Mouse (Mus musculus) adrenal gland, postnatal 36 days (tissue): ENCODE data around the gene Lyz2. TPM values are rescaled to one million over a fixed set of nuclear protein-coding genes. Genes with fewer than 3 reads are reported as not detected.
A peak's percentile ranks its signal among the peaks of the same experiment; 100 is the strongest.
"Not testable (repeated sequence)": the region's sequence is repeated elsewhere in the genome, so short reads cannot be mapped to it uniquely, and the experiment has no call there.

Experiments
- DNase-seq, 2 experiments: peaks; one replicate each; pipeline ENCODE4 v3.0.0; 2021; ENCODE audit warnings: mixed read lengths in 1 of 2
- total RNA-seq, 2 experiments: library from RNA; stranded (reverse); gene quantifications; 2 replicates each; pipeline ENCODE4 v1.2.3; 2021

Gene Lyz2
- total RNA-seq, 2 experiments from 2014 or later: 79.4 to 184 TPM

- DNase-seq: no peak
Observed at GRCm38 (mm10) chr10:117284578-117285520, 2.7 kb upstream of the Lyz2 start.

- DNase-seq: no peak
Observed at GRCm38 (mm10) chr10:117283871-117284577, 1.9 kb upstream of the Lyz2 start.

GRCm38 (mm10) chr10:117283196-117283595, 1.1 kb upstream of the Lyz2 start:
- DNase-seq: not testable (repeated sequence)

GRCm38 (mm10) chr10:117282551-117282950, 430 bp upstream of the Lyz2 start:
- DNase-seq: no peak

- DNase-seq: no peak
Observed at GRCm38 (mm10) chr10:117281381-117281920, 670 bp downstream of the Lyz2 start.

GRCm38 (mm10) chr10:117280000-117280399, 2.1 kb downstream of the Lyz2 start:
- DNase-seq: no peak

- DNase-seq: not testable (repeated sequence)
Observed at GRCm38 (mm10) chr10:117278510-117278909, 3.6 kb downstream of the Lyz2 start.

- not testable (repeated sequence) for DNase-seq
Observed at GRCm38 (mm10) chr10:117277779-117278178, 4.3 kb downstream of the Lyz2 start.

- no peak for DNase-seq
Observed at GRCm38 (mm10) chr10:117275681-117276369, 6.3 kb downstream of the Lyz2 start.

- not testable (repeated sequence) for DNase-seq
Observed at GRCm38 (mm10) chr10:117274645-117275044, 7.5 kb downstream of the Lyz2 start.

GRCm38 (mm10) chr10:117272023-117272422, 10.1 kb downstream of the Lyz2 start:
- peak in 1 of 2 experiments; percentile 13 for DNase-seq

GRCm38 (mm10) chr10:117259870-117260269, 22.3 kb downstream of the Lyz2 start:
- no peak for DNase-seq

GRCm38 (mm10) chr10:117238603-117239002, 43.5 kb downstream of the Lyz2 start, which contains the start of gene 9530003J23Rik:
Gene 9530003J23Rik (minus strand): TSS chr10:117238703.
- DNase-seq: no peak

GRCm38 (mm10) chr10:117235866-117236265, 46.3 kb downstream of the Lyz2 start:
- DNase-seq: no peak

- peak in 1 of 2 experiments; percentile 35 for DNase-seq
Observed at GRCm38 (mm10) chr10:117234825-117235224, 47.3 kb downstream of the Lyz2 start.

GRCm38 (mm10) chr10:117229826-117230225, 52.3 kb downstream of the Lyz2 start:
- no peak for DNase-seq

Other genes starting within 250 kb of the Lyz2 start
- not detected for gene Lrrc10, start 237.0 kb downstream of the Lyz2 start, total RNA-seq
- gene Cct2, start 218.5 kb downstream of the Lyz2 start, total RNA-seq: 100 to 1,000 TPM; 254 to 257 TPM
- gene Frs2, start 133.8 kb downstream of the Lyz2 start, total RNA-seq: 10 to 100 TPM; 26.5 to 28.4 TPM
- gene Yeats4, start 57.8 kb downstream of the Lyz2 start, total RNA-seq: 10 to 100 TPM; 38.9 to 42.3 TPM
- not detected for gene 9530003J23Rik, start 43.6 kb downstream of the Lyz2 start, total RNA-seq
- gene Lyz1, start 10.5 kb upstream of the Lyz2 start, total RNA-seq: 10 to 100 TPM in 1 of 2 experiments, 1 to 10 TPM in 1; 8.8 to 18.2 TPM
- 10 to 100 TPM; 61.3 to 77.6 TPM for gene Cpsf6, start 97.7 kb upstream of the Lyz2 start, total RNA-seq